Mouse (Mus musculus): ENCODE measurements around the gene Olfr1076. TPM values are rescaled to one million over a fixed set of nuclear protein-coding genes. Genes with fewer than 3 reads are reported as not detected.
"Not testable (repeated sequence)": the region's sequence is repeated elsewhere in the genome, so short reads cannot be mapped to it uniquely, and the experiment has no call there.

The Olfr1076 gene
- polyA plus RNA-seq (2014; fragmentation: Nextera tagmentation; extraction: Ambion mirVana): not detected in 2 replicates

DNA sequence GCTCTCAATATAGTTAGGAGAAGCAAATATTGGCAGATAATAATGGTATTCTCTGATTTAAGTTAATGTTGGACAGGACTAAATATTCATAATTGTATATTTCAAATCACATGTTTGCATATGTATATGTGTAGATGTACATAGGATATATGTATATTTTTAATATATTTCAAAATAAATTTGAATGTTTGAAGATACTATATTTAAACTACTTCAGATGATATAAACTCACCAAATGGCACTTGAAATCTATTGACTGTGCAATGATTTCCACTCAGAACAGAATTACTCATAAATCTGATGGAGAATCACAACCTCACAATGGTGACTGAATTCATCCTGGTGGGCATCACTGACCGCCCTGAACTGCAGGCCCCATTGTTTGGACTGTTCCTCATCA is at the start of gene Olfr1076:
Olfr1076 (plus strand) TSS at position 301 of the 400 bp plus-strand sequence.
- H3K4me1 ChIP-seq (ENCODE audit: control insufficient read depth, insufficient read depth, low read length): no peaks in the 10 kb centered on the region
- H3K9ac ChIP-seq (replicated peaks; ENCODE audit: low read depth, low read length): no peak within 1 kb of the TSS
- H3K27ac ChIP-seq (ENCODE audit: low read depth, low read length): no peak within 1 kb of the TSS
- no peak within 1 kb of the TSS for H3K4me2 ChIP-seq (ENCODE audit: low read depth, low read length)
- H3K4me3 ChIP-seq (ENCODE audit: low read depth, low read length): no peak within 1 kb of the TSS
- no peaks in the 10 kb centered on the region for H3K27me3 ChIP-seq (ENCODE audit: control insufficient read depth, insufficient read depth, low read length)
- H3K36me3 ChIP-seq (ENCODE audit: control insufficient read depth, insufficient read depth, low read length): no peaks in the 10 kb centered on the region
- no peaks in the 10 kb centered on the region for H3K9me3 ChIP-seq (ENCODE audit: control insufficient read depth, low read length)
- ATAC-seq (ENCODE audit: low read depth): no peak
- 84% methylated on average over 1 of the region's 1 CpGs for WGBS

DNA sequence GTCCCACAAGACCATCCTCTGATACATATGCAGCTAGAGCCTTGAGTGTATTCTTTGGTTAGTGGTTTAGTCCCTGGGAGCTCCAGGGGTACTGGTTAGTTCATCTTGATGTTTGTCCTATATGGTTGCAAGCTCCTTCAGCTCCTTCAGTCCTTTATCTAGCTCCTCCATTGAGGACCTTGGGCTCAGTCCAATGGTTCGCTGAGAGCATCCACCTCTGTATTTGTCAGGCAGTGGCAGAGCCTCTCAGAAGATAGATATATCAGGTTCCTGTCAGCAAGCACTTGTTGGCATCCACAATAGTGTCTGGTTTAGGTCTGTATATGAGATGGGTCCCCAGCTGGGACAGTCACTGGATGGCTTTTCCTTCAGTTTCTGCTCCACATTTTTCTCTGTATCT is 47.8 kb upstream of the Olfr1076 start:
- Histone ChIP-seq H3K4me3 (ENCODE audit: low read depth, low read length) (no peak overlapping the region), H3K27ac (ENCODE audit: low read depth, low read length) (no peak overlapping the region), H3K36me3 (ENCODE audit: control insufficient read depth, insufficient read depth, low read length) (no peaks in the 10 kb centered on the region), H3K4me2 (ENCODE audit: low read depth, low read length) (no peak overlapping the region), H3K9ac (replicated peaks; ENCODE audit: low read depth, low read length) (no peak overlapping the region), H3K27me3 (ENCODE audit: control insufficient read depth, insufficient read depth, low read length) (no peaks in the 10 kb centered on the region), H3K9me3 (ENCODE audit: control insufficient read depth, low read length) (no peaks in the 10 kb centered on the region), H3K4me1 (ENCODE audit: control insufficient read depth, insufficient read depth, low read length) (no peaks in the 10 kb centered on the region)
- no peak for ATAC-seq (ENCODE audit: low read depth)
- 86% methylated on average over 1 of the region's 1 CpGs for WGBS

DNA sequence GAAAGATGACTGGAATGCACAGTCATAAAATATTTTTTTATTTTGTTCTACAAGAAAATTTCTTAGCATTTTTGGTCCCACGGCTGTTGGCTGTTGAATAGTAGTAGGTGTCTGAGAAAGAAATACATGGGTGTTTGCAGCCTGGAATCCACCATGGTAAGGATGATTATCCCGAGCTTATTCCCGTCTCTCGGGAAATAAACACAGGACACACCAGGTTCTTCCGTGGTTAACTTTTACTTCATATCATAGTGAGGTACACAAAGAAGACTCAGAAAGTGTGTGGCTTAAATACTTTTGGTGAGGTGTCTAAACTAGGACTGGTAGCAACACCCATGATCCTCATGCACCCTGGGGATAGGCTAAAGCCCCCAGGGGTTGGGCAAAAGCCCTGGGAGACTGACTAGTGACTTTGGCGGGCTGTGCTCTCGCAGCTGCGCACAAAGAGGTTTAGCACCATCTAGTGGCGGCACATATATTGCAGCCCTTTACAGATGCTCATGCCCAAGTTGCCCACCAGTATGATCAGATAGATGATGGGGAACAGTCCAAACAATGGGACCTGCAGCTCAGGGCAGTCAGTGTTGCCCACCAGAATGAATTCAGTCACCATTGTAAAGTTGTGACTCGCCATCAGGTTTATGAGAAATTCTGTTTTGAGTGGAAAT is 43.7 kb upstream of the Olfr1076 start:
- Histone ChIP-seq H3K27ac (ENCODE audit: low read depth, low read length) (no peak overlapping the region), H3K4me3 (ENCODE audit: low read depth, low read length) (no peak overlapping the region), H3K36me3 (ENCODE audit: control insufficient read depth, insufficient read depth, low read length) (no peaks in the 10 kb centered on the region), H3K9me3 (ENCODE audit: control insufficient read depth, low read length) (no peaks in the 10 kb centered on the region), H3K27me3 (ENCODE audit: control insufficient read depth, insufficient read depth, low read length) (no peaks in the 10 kb centered on the region), H3K4me2 (ENCODE audit: low read depth, low read length) (no peak overlapping the region), H3K4me1 (ENCODE audit: control insufficient read depth, insufficient read depth, low read length) (no peaks in the 10 kb centered on the region), H3K9ac (replicated peaks; ENCODE audit: low read depth, low read length) (no peak overlapping the region)
- 39% methylated on average over 10 of the region's 10 CpGs for WGBS
- ATAC-seq (ENCODE audit: low read depth): peak; percentile 44

DNA sequence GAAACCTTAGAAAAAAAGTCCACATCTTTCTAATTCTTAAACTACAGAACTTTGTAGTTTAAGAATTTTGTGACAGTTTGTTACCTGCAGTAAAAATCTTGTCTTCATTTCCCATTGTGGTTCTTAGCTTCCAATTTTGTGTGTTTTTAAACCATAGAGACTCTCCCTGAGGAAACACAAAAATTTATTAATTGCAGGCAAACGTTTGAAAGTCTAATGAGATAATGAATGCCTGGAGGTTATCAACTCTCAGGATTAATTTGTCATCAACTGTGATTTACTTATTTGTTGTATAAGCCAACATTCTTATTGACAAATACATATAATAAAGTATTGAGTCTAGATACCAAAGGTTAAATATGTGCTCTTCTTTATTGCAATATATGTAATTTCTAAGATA is 21.0 kb upstream of the Olfr1076 start, which contains the start of gene Olfr228:
Olfr228 (minus strand) TSS at position 101 of the 400 bp plus-strand sequence.
- Histone ChIP-seq H3K27me3 (ENCODE audit: control insufficient read depth, insufficient read depth, low read length) (no peaks in the 10 kb centered on the region), H3K4me1 (ENCODE audit: control insufficient read depth, insufficient read depth, low read length) (no peaks in the 10 kb centered on the region), H3K4me3 (ENCODE audit: low read depth, low read length) (no peak within 1 kb of the TSS), H3K9ac (replicated peaks; ENCODE audit: low read depth, low read length) (no peak within 1 kb of the TSS), H3K27ac (ENCODE audit: low read depth, low read length) (no peak within 1 kb of the TSS), H3K36me3 (ENCODE audit: control insufficient read depth, insufficient read depth, low read length) (no peaks in the 10 kb centered on the region), H3K9me3 (ENCODE audit: control insufficient read depth, low read length) (no peaks in the 10 kb centered on the region), H3K4me2 (ENCODE audit: low read depth, low read length) (no peak within 1 kb of the TSS)
- no peak for ATAC-seq (ENCODE audit: low read depth)
- 38% methylated on average over 1 of the region's 1 CpGs for WGBS

DNA sequence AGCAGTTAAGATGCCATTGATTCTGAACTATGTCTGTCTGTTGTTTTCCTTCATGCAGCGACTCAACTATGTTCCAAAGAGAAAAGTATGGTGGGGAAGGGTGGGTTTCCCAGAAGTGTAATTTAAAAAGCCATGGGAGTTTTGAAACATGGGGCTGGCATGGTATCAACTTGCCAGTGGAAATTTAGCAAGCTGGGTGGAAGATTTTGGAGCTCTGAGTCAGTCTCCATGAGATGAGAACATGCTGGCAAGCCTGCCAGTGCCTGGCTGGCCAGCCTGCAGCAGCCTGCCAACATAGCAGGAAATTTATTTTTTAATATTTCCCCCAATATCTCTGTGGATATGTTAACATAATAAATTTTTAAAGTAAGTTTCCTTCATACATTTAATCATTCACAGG is 22.7 kb downstream of the Olfr1076 start:
- Histone ChIP-seq H3K4me3 (ENCODE audit: low read depth, low read length) (no peak overlapping the region), H3K27ac (ENCODE audit: low read depth, low read length) (no peak overlapping the region), H3K9me3 (ENCODE audit: control insufficient read depth, low read length) (no peaks in the 10 kb centered on the region), H3K27me3 (ENCODE audit: control insufficient read depth, insufficient read depth, low read length) (no peaks in the 10 kb centered on the region), H3K4me1 (ENCODE audit: control insufficient read depth, insufficient read depth, low read length) (no peaks in the 10 kb centered on the region), H3K9ac (replicated peaks; ENCODE audit: low read depth, low read length) (no peak overlapping the region), H3K36me3 (ENCODE audit: control insufficient read depth, insufficient read depth, low read length) (no peaks in the 10 kb centered on the region), H3K4me2 (ENCODE audit: low read depth, low read length) (no peak overlapping the region)
- no peak for ATAC-seq (ENCODE audit: low read depth)
- WGBS: 80% methylated on average over 1 of the region's 1 CpGs

DNA sequence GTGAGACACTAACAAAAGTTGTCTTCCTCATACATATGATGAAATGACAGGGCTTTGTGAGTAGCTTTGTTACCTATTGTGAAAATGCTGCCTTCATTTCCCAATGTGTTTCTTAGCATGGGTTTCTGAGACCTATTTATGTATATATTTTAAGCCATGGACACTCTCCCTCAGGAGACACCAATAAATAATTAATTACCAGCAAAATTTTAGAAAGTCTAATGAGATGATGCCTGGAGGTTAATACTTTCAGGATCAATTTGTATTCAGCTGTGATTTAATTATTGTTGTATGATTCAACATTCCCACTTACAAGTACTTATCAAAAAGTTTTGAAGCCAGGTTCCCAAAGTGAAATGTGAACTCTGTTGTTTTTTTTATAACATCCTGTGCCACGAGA is 34.1 kb downstream of the Olfr1076 start, which contains the start of gene Olfr1079:
Olfr1079 (minus strand) TSS at position 101 of the 400 bp plus-strand sequence.
- WGBS: 76% methylated on average over 1 of the region's 1 CpGs
- no peaks in the 10 kb centered on the region for H3K9me3 ChIP-seq (ENCODE audit: control insufficient read depth, low read length)
- no peak within 1 kb of the TSS for H3K9ac ChIP-seq (replicated peaks; ENCODE audit: low read depth, low read length)
- H3K27ac ChIP-seq (ENCODE audit: low read depth, low read length): no peak within 1 kb of the TSS
- no peak for ATAC-seq (ENCODE audit: low read depth)
- no peaks in the 10 kb centered on the region for H3K36me3 ChIP-seq (ENCODE audit: control insufficient read depth, insufficient read depth, low read length)
- no peak within 1 kb of the TSS for H3K4me3 ChIP-seq (ENCODE audit: low read depth, low read length)
- H3K4me2 ChIP-seq (ENCODE audit: low read depth, low read length): no peak within 1 kb of the TSS
- no peaks in the 10 kb centered on the region for H3K4me1 ChIP-seq (ENCODE audit: control insufficient read depth, insufficient read depth, low read length)
- no peaks in the 10 kb centered on the region for H3K27me3 ChIP-seq (ENCODE audit: control insufficient read depth, insufficient read depth, low read length)

DNA sequence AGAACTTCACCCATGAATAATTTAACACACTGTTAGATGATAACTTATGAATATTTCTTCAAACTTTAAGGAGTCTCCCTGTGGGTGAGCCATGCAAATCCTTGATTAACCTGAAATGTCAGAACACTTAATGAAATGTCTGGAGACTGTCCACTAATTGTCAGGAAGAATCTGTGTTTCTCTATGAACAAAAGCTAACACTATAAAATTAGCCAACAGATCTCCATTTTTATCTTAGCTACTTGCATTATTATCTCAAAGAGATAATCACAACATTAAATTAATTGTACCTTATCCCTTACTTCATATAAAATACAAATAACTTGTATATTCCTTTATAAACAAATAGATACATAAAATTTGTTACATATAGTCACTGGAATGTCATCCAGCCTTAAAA is 49.9 kb downstream of the Olfr1076 start, which contains the start of gene Olfr1080:
Olfr1080 (minus strand) TSS at position 101 of the 400 bp plus-strand sequence.
- not testable (repeated sequence) for H3K27ac ChIP-seq (ENCODE audit: low read depth, low read length); H3K9ac ChIP-seq (replicated peaks; ENCODE audit: low read depth, low read length); H3K4me1 ChIP-seq (ENCODE audit: control insufficient read depth, insufficient read depth, low read length); H3K27me3 ChIP-seq (ENCODE audit: control insufficient read depth, insufficient read depth, low read length); H3K4me2 ChIP-seq (ENCODE audit: low read depth, low read length); H3K4me3 ChIP-seq (ENCODE audit: low read depth, low read length); H3K9me3 ChIP-seq (ENCODE audit: control insufficient read depth, low read length); ATAC-seq (ENCODE audit: low read depth); H3K36me3 ChIP-seq (ENCODE audit: control insufficient read depth, insufficient read depth, low read length)

Other genes starting within 250 kb of the Olfr1076 start
- gene Olfr1051, start 229.4 kb upstream of the Olfr1076 start, polyA plus RNA-seq (2014; fragmentation: Nextera tagmentation; extraction: Ambion mirVana): not detected in 2 replicates
- gene Olfr1052, start 216.0 kb upstream of the Olfr1076 start, polyA plus RNA-seq (2014; fragmentation: Nextera tagmentation; extraction: Ambion mirVana): not detected in 2 replicates
- gene Olfr1053, start 193.2 kb upstream of the Olfr1076 start, polyA plus RNA-seq (2014; fragmentation: Nextera tagmentation; extraction: Ambion mirVana): not detected in 2 replicates
- gene Olfr1054, start 173.0 kb upstream of the Olfr1076 start, polyA plus RNA-seq (2014; fragmentation: Nextera tagmentation; extraction: Ambion mirVana): not detected in 2 replicates
- not detected in 2 replicates for gene Olfr1055, start 158.2 kb upstream of the Olfr1076 start, polyA plus RNA-seq (2014; fragmentation: Nextera tagmentation; extraction: Ambion mirVana)
- not detected in 2 replicates for gene Olfr1056, start 146.0 kb upstream of the Olfr1076 start, polyA plus RNA-seq (2014; fragmentation: Nextera tagmentation; extraction: Ambion mirVana)
- gene Olfr1057, start 130.1 kb upstream of the Olfr1076 start, polyA plus RNA-seq (2014; fragmentation: Nextera tagmentation; extraction: Ambion mirVana): not detected in 2 replicates
- not detected in 2 replicates for gene Olfr1058, start 119.9 kb upstream of the Olfr1076 start, polyA plus RNA-seq (2014; fragmentation: Nextera tagmentation; extraction: Ambion mirVana)
- not detected in 2 replicates for gene Olfr1061, start 94.4 kb upstream of the Olfr1076 start, polyA plus RNA-seq (2014; fragmentation: Nextera tagmentation; extraction: Ambion mirVana)
- not detected in 2 replicates for gene Olfr1062, start 81.7 kb upstream of the Olfr1076 start, polyA plus RNA-seq (2014; fragmentation: Nextera tagmentation; extraction: Ambion mirVana)
- not detected in 2 replicates for gene Olfr1065, start 57.9 kb upstream of the Olfr1076 start, polyA plus RNA-seq (2014; fragmentation: Nextera tagmentation; extraction: Ambion mirVana)
- gene Olfr1066, start 52.2 kb upstream of the Olfr1076 start, polyA plus RNA-seq (2014; fragmentation: Nextera tagmentation; extraction: Ambion mirVana): not detected in 2 replicates
- not detected in 2 replicates for gene Olfr228, start 21.1 kb upstream of the Olfr1076 start, polyA plus RNA-seq (2014; fragmentation: Nextera tagmentation; extraction: Ambion mirVana)
- not detected in 2 replicates for gene Olfr1079, start 34.0 kb downstream of the Olfr1076 start, polyA plus RNA-seq (2014; fragmentation: Nextera tagmentation; extraction: Ambion mirVana)
- gene Olfr1080, start 49.8 kb downstream of the Olfr1076 start, polyA plus RNA-seq (2014; fragmentation: Nextera tagmentation; extraction: Ambion mirVana): not detected in 2 replicates
- not detected in 2 replicates for gene Olfr1082, start 90.5 kb downstream of the Olfr1076 start, polyA plus RNA-seq (2014; fragmentation: Nextera tagmentation; extraction: Ambion mirVana)
- not detected in 2 replicates for gene Olfr1084, start 131.3 kb downstream of the Olfr1076 start, polyA plus RNA-seq (2014; fragmentation: Nextera tagmentation; extraction: Ambion mirVana)
- not detected in 2 replicates for gene Olfr1085, start 153.6 kb downstream of the Olfr1076 start, polyA plus RNA-seq (2014; fragmentation: Nextera tagmentation; extraction: Ambion mirVana)
- not detected in 2 replicates for gene Olfr1086, start 171.6 kb downstream of the Olfr1076 start, polyA plus RNA-seq (2014; fragmentation: Nextera tagmentation; extraction: Ambion mirVana)
- gene Olfr1087, start 189.9 kb downstream of the Olfr1076 start, polyA plus RNA-seq (2014; fragmentation: Nextera tagmentation; extraction: Ambion mirVana): not detected in 2 replicates
- not detected in 2 replicates for gene Olfr1089, start 225.2 kb downstream of the Olfr1076 start, polyA plus RNA-seq (2014; fragmentation: Nextera tagmentation; extraction: Ambion mirVana)